Mouse (Mus musculus) cerebellum, adult 2 months (tissue): ENCODE measurements around the gene Alox12e.

ENCODE experiments used
- CTCF ChIP-seq: fragments of 200-500 bp; IDR thresholded peaks from 2 replicates; pipeline ENCODE4 v1.5.1; 2011; ENCODE audit warnings: low read depth, mild to moderate bottlenecking, control low read depth, low read length, moderate library complexity, borderline replicate concordance; ENCODE audit not compliant: insufficient read depth
- POLR2A ChIP-seq: fragments of 200-500 bp; IDR thresholded peaks from 2 replicates; pipeline ENCODE4 v1.6.1; 2011; ENCODE audit warnings: low read length, control low read depth, borderline replicate concordance; ENCODE audit not compliant: insufficient read depth

GRCm38 (mm10) chr11:70321664-70322063 lies 764 bp downstream of the Alox12e start:
- TF ChIP-seq POLR2A (no peak), CTCF (peak; percentile 48; the same call in 1 of the 2 replicates)
